In genomic region chr8:3537666-3538065, GRCm38 (mm10) we compare ENCODE assay signal across 24 mouse cellular contexts. TPM values are rescaled to one million over a fixed set of nuclear protein-coding genes. Genes with fewer than 3 reads are reported as not detected.
A peak's percentile ranks its signal among the peaks of the same experiment; 100 is the strongest.
DNase-seq lines count a peak whose midpoint lies in the region; ATAC-seq and TF ChIP-seq lines count a peak whose summit lies in the region.
"Had no signal": no experiment of that assay in that cellular context is flagged by ENCODE, and none has a peak within 500 bp of the region (broad histone marks: within the 10 kb centered on the region; RNA-seq: fewer than 3 reads in every experiment).

No protein-coding gene starts in this region.

- H3K4me1 ChIP-seq in heart, embryonic 12.5 days (replicated peaks), result no peaks in the 10 kb centered on the region
- H3K4me1 ChIP-seq in hindbrain, embryonic 14.5 days (replicated peaks; ENCODE audit: control insufficient read depth, insufficient read depth, low read length), result no peaks in the 10 kb centered on the region
- H3K4me1 ChIP-seq in hindbrain, embryonic 10.5 days (replicated peaks), result no peaks in the 10 kb centered on the region
- H3K4me1 ChIP-seq in limb, embryonic 13.5 days, result no peaks in the 10 kb centered on the region
- H3K4me1 ChIP-seq in limb, embryonic 10.5 days, result no peaks in the 10 kb centered on the region
- peaks cover 45% of the 10 kb centered on the region for H3K4me1 ChIP-seq in E14TG2a.4 (replicated peaks; ENCODE audit: low read depth, low read length)
- H3K4me1 ChIP-seq: embryonic facial prominence, embryonic 10.5 days; embryonic facial prominence, embryonic 13.5 days; forebrain, embryonic 12.5 days; forebrain, embryonic 15.5 days; hindbrain, embryonic 15.5 days had no signal

- TF ChIP-seq CTCF in E14TG2a.4 (conservative IDR thresholded peaks at IDR 0.05; ENCODE audit: low read length), result no peak

- no peak overlapping the region for H3K9ac ChIP-seq in heart, embryonic 12.5 days
- no peak overlapping the region for H3K9ac ChIP-seq in hindbrain, embryonic 14.5 days
- no peak overlapping the region for H3K9ac ChIP-seq in limb, embryonic 13.5 days
- H3K9ac ChIP-seq: embryonic facial prominence, embryonic 13.5 days; forebrain, embryonic 12.5 days; forebrain, embryonic 15.5 days; hindbrain, embryonic 15.5 days had no signal

- H3K27me3 ChIP-seq in heart, embryonic 12.5 days (replicated peaks), result no peaks in the 10 kb centered on the region
- H3K27me3 ChIP-seq in hindbrain, embryonic 14.5 days (ENCODE audit: control insufficient read depth, insufficient read depth, low read length), result no peaks in the 10 kb centered on the region
- H3K27me3 ChIP-seq in hindbrain, embryonic 10.5 days (ENCODE audit: insufficient read depth, poor library complexity, severe bottlenecking), result no peaks in the 10 kb centered on the region
- H3K27me3 ChIP-seq in limb, embryonic 13.5 days, result no peaks in the 10 kb centered on the region
- no peaks in the 10 kb centered on the region for H3K27me3 ChIP-seq in limb, embryonic 10.5 days (ENCODE audit: low read depth, poor library complexity, severe bottlenecking)
- no peaks in the 10 kb centered on the region for H3K27me3 ChIP-seq in E14TG2a.4 (ENCODE audit: insufficient read depth, low read length)
- H3K27me3 ChIP-seq: embryonic facial prominence, embryonic 13.5 days; forebrain, embryonic 12.5 days; forebrain, embryonic 15.5 days; hindbrain, embryonic 15.5 days had no signal

- H3K9me3 ChIP-seq in heart, embryonic 12.5 days (replicated peaks), result no peaks in the 10 kb centered on the region
- H3K9me3 ChIP-seq in hindbrain, embryonic 14.5 days (ENCODE audit: control insufficient read depth, low read length), result no peaks in the 10 kb centered on the region
- no peaks in the 10 kb centered on the region for H3K9me3 ChIP-seq in hindbrain, embryonic 10.5 days
- no peaks in the 10 kb centered on the region for H3K9me3 ChIP-seq in limb, embryonic 13.5 days
- no peaks in the 10 kb centered on the region for H3K9me3 ChIP-seq in limb, embryonic 10.5 days (replicated peaks)
- H3K9me3 ChIP-seq in E14TG2a.4 (ENCODE audit: low read length), result no peaks in the 10 kb centered on the region
- H3K9me3 ChIP-seq: embryonic facial prominence, embryonic 10.5 days; embryonic facial prominence, embryonic 13.5 days; forebrain, embryonic 12.5 days; forebrain, embryonic 15.5 days; hindbrain, embryonic 15.5 days had no signal

- no peak overlapping the region for H3K27ac ChIP-seq in heart, embryonic 12.5 days (ENCODE audit: poor library complexity, severe bottlenecking)
- H3K27ac ChIP-seq in hindbrain, embryonic 14.5 days, result no peak overlapping the region
- H3K27ac ChIP-seq in hindbrain, embryonic 10.5 days, result no peak overlapping the region
- no peak overlapping the region for H3K27ac ChIP-seq in limb, embryonic 13.5 days
- no peak overlapping the region for H3K27ac ChIP-seq in limb, embryonic 10.5 days
- H3K27ac ChIP-seq: embryonic facial prominence, embryonic 10.5 days; embryonic facial prominence, embryonic 13.5 days; forebrain, embryonic 12.5 days; forebrain, embryonic 15.5 days; heart, adult 2 months; hindbrain, embryonic 15.5 days had no signal

- peaks cover 78% of the 10 kb centered on the region for H3K36me3 ChIP-seq in heart, embryonic 12.5 days
- peaks cover 77% of the 10 kb centered on the region for H3K36me3 ChIP-seq in hindbrain, embryonic 14.5 days (replicated peaks; ENCODE audit: control insufficient read depth, insufficient read depth)
- peaks cover 71% of the 10 kb centered on the region for H3K36me3 ChIP-seq in hindbrain, embryonic 10.5 days
- H3K36me3 ChIP-seq in limb, embryonic 13.5 days, result peaks cover 90% of the 10 kb centered on the region
- H3K36me3 ChIP-seq in limb, embryonic 10.5 days, result peaks cover 51% of the 10 kb centered on the region
- peaks cover 86% of the 10 kb centered on the region for H3K36me3 ChIP-seq in E14TG2a.4 (ENCODE audit: insufficient read depth, low read length)

- no peak for ATAC-seq in heart, embryonic 12.5 days (ENCODE audit: insufficient number of reproducible peaks, low FRiP score)
- peak; percentile 52; the same call in 1 of the 2 replicates for ATAC-seq in hindbrain, embryonic 14.5 days (ENCODE audit: low FRiP score)
- 0 out of 2 replicates have a peak, but pooled peaks have one; percentile 5 for ATAC-seq in limb, embryonic 13.5 days (ENCODE audit: low FRiP score, low read depth)
- ATAC-seq: forebrain, embryonic 15.5 days had no signal

- no peak overlapping the region for H3K4me2 ChIP-seq in heart, embryonic 12.5 days
- H3K4me2 ChIP-seq in hindbrain, embryonic 14.5 days (replicated peaks), result no peak overlapping the region
- H3K4me2 ChIP-seq in limb, embryonic 13.5 days (replicated peaks), result no peak overlapping the region
- H3K4me2 ChIP-seq: embryonic facial prominence, embryonic 13.5 days; forebrain, embryonic 12.5 days; forebrain, embryonic 15.5 days; heart, embryonic 11.5 days; hindbrain, embryonic 15.5 days had no signal

- WGBS in heart, embryonic 12.5 days, result 93% methylated on average over 26 of the region's 26 CpGs
- WGBS in hindbrain, embryonic 14.5 days, result 95% methylated on average over 26 of the region's 26 CpGs
- 95% methylated on average over 26 of the region's 26 CpGs for WGBS in hindbrain, embryonic 10.5 days
- 94% methylated on average over 26 of the region's 26 CpGs for WGBS in limb, embryonic 13.5 days
- WGBS in limb, embryonic 10.5 days, result 93% methylated on average over 26 of the region's 26 CpGs

- no peak overlapping the region for H3K4me3 ChIP-seq in heart, embryonic 12.5 days
- no peak overlapping the region for H3K4me3 ChIP-seq in hindbrain, embryonic 14.5 days (replicated peaks; ENCODE audit: low read length)
- no peak overlapping the region for H3K4me3 ChIP-seq in hindbrain, embryonic 10.5 days
- H3K4me3 ChIP-seq in limb, embryonic 13.5 days, result no peak overlapping the region
- no peak overlapping the region for H3K4me3 ChIP-seq in limb, embryonic 10.5 days
- peak overlapping the region; percentile 60 for H3K4me3 ChIP-seq in E14TG2a.4 (replicated peaks; ENCODE audit: low read length)
- H3K4me3 ChIP-seq: embryonic facial prominence, embryonic 10.5 days; embryonic facial prominence, embryonic 13.5 days; erythroblast, embryonic 14.5 days; forebrain, embryonic 12.5 days; forebrain, embryonic 15.5 days; heart, adult 2 months; hindbrain, embryonic 15.5 days had no signal

- DNase-seq in heart, adult 11 months, result peak; percentile 86
- DNase-seq in hindbrain, embryonic 14.5 days (ENCODE audit: low spot score), result no peak
- DNase-seq in hindbrain, embryonic 10.5 days (ENCODE audit: low spot score), result no peak
- DNase-seq in limb, embryonic 10.5 days (ENCODE audit: low spot score), result no peak
- DNase-seq in retina, embryonic 14.5 days (ENCODE audit: low spot score), result no peak
- DNase-seq: adrenal gland, adult 2 months; adrenal gland, postnatal 14 days; cerebellum, adult 11 months; cerebellum, adult 2 months; cerebellum, adult 9-11 months; embryo, embryonic 11 days; gastrocnemius, postnatal 25 days; heart, adult 2 months; heart, postnatal 36 days had no signal

RNA-seq across cellular contexts. Expression of gene Pnpla6, which starts 22.5 kb away (rescaled TPM):
- 21.7 and 23.4 TPM in 2 replicates for polyA plus RNA-seq in heart, embryonic 12.5 days (2016; fragmentation: Nextera tagmentation; extraction: Ambion mirVana)
- 32.7 and 36.5 TPM in 2 replicates for polyA plus RNA-seq in hindbrain, embryonic 14.5 days (2014; fragmentation: Nextera tagmentation; extraction: Ambion mirVana)
- 22.4 and 23.1 TPM in 2 replicates for polyA plus RNA-seq in hindbrain, embryonic 10.5 days (2016; fragmentation: Nextera tagmentation; extraction: Ambion mirVana)
- 23.5 and 25.4 TPM in 2 replicates for polyA plus RNA-seq in limb, embryonic 13.5 days (2015; fragmentation: Nextera tagmentation; extraction: Ambion mirVana)
- 17.7 and 21.1 TPM in 2 replicates for polyA plus RNA-seq in limb, embryonic 10.5 days (2016; fragmentation: Nextera tagmentation; extraction: Ambion mirVana)

RNA-seq across cellular contexts. Expression of gene C330021F23Rik, which starts 30.1 kb away (rescaled TPM):
- 4.7 and 5.2 TPM in 2 replicates for polyA plus RNA-seq in heart, embryonic 12.5 days (2016; fragmentation: Nextera tagmentation; extraction: Ambion mirVana)
- polyA plus RNA-seq in hindbrain, embryonic 14.5 days (2014; fragmentation: Nextera tagmentation; extraction: Ambion mirVana), result 0.72 TPM in 1 of 2 replicates, not detected in the other
- 6.1 and 8.3 TPM in 2 replicates for polyA plus RNA-seq in hindbrain, embryonic 10.5 days (2016; fragmentation: Nextera tagmentation; extraction: Ambion mirVana)
- polyA plus RNA-seq in limb, embryonic 13.5 days (2015; fragmentation: Nextera tagmentation; extraction: Ambion mirVana), result 0.65 and 0.79 TPM in 2 replicates
- 3.5 and 4.0 TPM in 2 replicates for polyA plus RNA-seq in limb, embryonic 10.5 days (2016; fragmentation: Nextera tagmentation; extraction: Ambion mirVana)
- polyA plus RNA-seq: adrenal gland, adult 2 months; erythroblast, embryonic 14.5 days; heart, adult 2 months had no signal

RNA-seq across cellular contexts. Expression of gene Mcoln1, which starts 37.4 kb away (rescaled TPM):
- polyA plus RNA-seq in heart, embryonic 12.5 days (2016; fragmentation: Nextera tagmentation; extraction: Ambion mirVana), result 52.7 and 53.5 TPM in 2 replicates
- 70.0 and 86.0 TPM in 2 replicates for polyA plus RNA-seq in hindbrain, embryonic 14.5 days (2014; fragmentation: Nextera tagmentation; extraction: Ambion mirVana)
- polyA plus RNA-seq in hindbrain, embryonic 10.5 days (2016; fragmentation: Nextera tagmentation; extraction: Ambion mirVana), result 63.4 and 73.9 TPM in 2 replicates
- 54.3 and 54.7 TPM in 2 replicates for polyA plus RNA-seq in limb, embryonic 13.5 days (2015; fragmentation: Nextera tagmentation; extraction: Ambion mirVana)
- 59.4 and 71.5 TPM in 2 replicates for polyA plus RNA-seq in limb, embryonic 10.5 days (2016; fragmentation: Nextera tagmentation; extraction: Ambion mirVana)

RNA-seq across cellular contexts. Expression of gene Zfp358, which starts 44.7 kb away (rescaled TPM):
- polyA plus RNA-seq in heart, embryonic 12.5 days (2016; fragmentation: Nextera tagmentation; extraction: Ambion mirVana), result 34.2 and 36.2 TPM in 2 replicates
- polyA plus RNA-seq in hindbrain, embryonic 14.5 days (2014; fragmentation: Nextera tagmentation; extraction: Ambion mirVana), result 34.5 and 41.2 TPM in 2 replicates
- 74.1 and 98.1 TPM in 2 replicates for polyA plus RNA-seq in hindbrain, embryonic 10.5 days (2016; fragmentation: Nextera tagmentation; extraction: Ambion mirVana)
- polyA plus RNA-seq in limb, embryonic 13.5 days (2015; fragmentation: Nextera tagmentation; extraction: Ambion mirVana), result 57.0 and 57.8 TPM in 2 replicates
- 71.3 and 80.8 TPM in 2 replicates for polyA plus RNA-seq in limb, embryonic 10.5 days (2016; fragmentation: Nextera tagmentation; extraction: Ambion mirVana)

RNA-seq across cellular contexts. Expression of gene Camsap3, which starts 49.4 kb away (rescaled TPM):
- 1.4 and 2.4 TPM in 2 replicates for polyA plus RNA-seq in heart, embryonic 12.5 days (2016; fragmentation: Nextera tagmentation; extraction: Ambion mirVana)
- polyA plus RNA-seq in hindbrain, embryonic 14.5 days (2014; fragmentation: Nextera tagmentation; extraction: Ambion mirVana), result 48.2 and 49.7 TPM in 2 replicates
- polyA plus RNA-seq in hindbrain, embryonic 10.5 days (2016; fragmentation: Nextera tagmentation; extraction: Ambion mirVana), result 12.4 and 15.4 TPM in 2 replicates
- polyA plus RNA-seq in limb, embryonic 13.5 days (2015; fragmentation: Nextera tagmentation; extraction: Ambion mirVana), result 6.6 and 7.2 TPM in 2 replicates
- 5.3 and 6.0 TPM in 2 replicates for polyA plus RNA-seq in limb, embryonic 10.5 days (2016; fragmentation: Nextera tagmentation; extraction: Ambion mirVana)
